17 mouse cellular contexts compared by ENCODE assay signal in the genomic region with DNA sequence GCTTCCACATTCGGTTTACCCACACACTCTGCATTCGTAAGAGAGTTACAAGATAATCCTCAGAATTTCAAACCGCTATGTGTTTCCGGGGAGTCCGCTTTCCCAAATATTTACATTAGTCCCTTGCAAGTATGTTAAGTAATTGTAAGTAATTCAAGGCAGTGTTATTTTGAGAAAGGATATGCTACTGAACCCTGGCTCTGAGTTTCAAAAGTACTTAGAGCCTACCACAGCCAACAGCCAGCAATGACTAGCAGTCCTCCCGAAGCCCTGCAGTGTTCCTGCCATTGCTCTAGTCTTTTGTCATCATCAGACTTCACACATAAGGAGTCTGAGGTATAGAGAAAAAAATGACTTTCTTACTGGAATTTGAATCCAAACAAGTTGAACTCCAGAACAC.
A peak's percentile ranks its signal among the peaks of the same experiment; 100 is the strongest.
DNase-seq lines count a peak whose midpoint lies in the region; ATAC-seq and TF ChIP-seq lines count a peak whose summit lies in the region.
"Had no signal": no experiment of that assay in that cellular context is flagged by ENCODE, and none has a peak within 500 bp of the region (broad histone marks: within the 10 kb centered on the region; RNA-seq: fewer than 3 reads in every experiment).

No protein-coding gene starts in this region.

- 82% methylated on average over 6 of the region's 6 CpGs for WGBS in heart, embryonic 10.5 days
- WGBS in heart, adult 2 months: 67% methylated on average over 6 of the region's 6 CpGs
- WGBS in lung, embryonic 16.5 days: 16% methylated on average over 6 of the region's 6 CpGs
- 24% methylated on average over 6 of the region's 6 CpGs for WGBS in intestine, embryonic 15.5 days
- WGBS in stomach, embryonic 15.5 days: 34% methylated on average over 6 of the region's 6 CpGs

- peak; percentile 30 for DNase-seq in heart, embryonic 10.5 days (ENCODE audit: low spot score)
- no peak for DNase-seq in heart, adult 2 months
- no peak for DNase-seq in lung, postnatal 4 days
- DNase-seq in cerebellum, postnatal 10 days: no peak
- DNase-seq in adrenal gland, postnatal 36 days: no peak
- DNase-seq: adrenal gland, adult 2 months; adrenal gland, postnatal 25 days; cerebellum, adult 2 months; cerebellum, postnatal 25 days; gastrocnemius, postnatal 14 days had no signal

- H3K36me3 ChIP-seq in heart, embryonic 10.5 days: no peaks in the 10 kb centered on the region; the same call in 1 of the 2 replicates
- peaks cover 16% of the 10 kb centered on the region for H3K36me3 ChIP-seq in heart, adult 2 months (ENCODE audit: control insufficient read depth, insufficient read depth, low read length)
- H3K36me3 ChIP-seq in lung, embryonic 16.5 days (ENCODE audit: control insufficient read depth, insufficient read depth, low read length): 0 out of 2 replicates have a peak, but pooled peaks cover 2% of the 10 kb centered on the region
- H3K36me3 ChIP-seq in intestine, embryonic 15.5 days: no peaks in the 10 kb centered on the region
- H3K36me3 ChIP-seq in stomach, embryonic 15.5 days: no peaks in the 10 kb centered on the region
- H3K36me3 ChIP-seq: embryonic facial prominence, embryonic 12.5 days; forebrain, embryonic 15.5 days; hindbrain, embryonic 15.5 days had no signal

- H3K4me3 ChIP-seq in heart, embryonic 10.5 days: no peak overlapping the region
- no peak overlapping the region for H3K4me3 ChIP-seq in heart, adult 2 months
- no peak overlapping the region for H3K4me3 ChIP-seq in lung, embryonic 16.5 days (ENCODE audit: low read length)
- no peak overlapping the region for H3K4me3 ChIP-seq in intestine, embryonic 15.5 days (replicated peaks)
- H3K4me3 ChIP-seq in stomach, embryonic 15.5 days (replicated peaks): no peak overlapping the region
- H3K4me3 ChIP-seq: embryonic facial prominence, embryonic 12.5 days; forebrain, embryonic 15.5 days; hindbrain, embryonic 15.5 days had no signal

- H3K9me3 ChIP-seq in heart, embryonic 10.5 days: no peaks in the 10 kb centered on the region
- H3K9me3 ChIP-seq in lung, embryonic 16.5 days (ENCODE audit: control insufficient read depth, low read length): no peaks in the 10 kb centered on the region
- H3K9me3 ChIP-seq in intestine, embryonic 15.5 days: no peaks in the 10 kb centered on the region
- H3K9me3 ChIP-seq in stomach, embryonic 15.5 days: no peaks in the 10 kb centered on the region
- H3K9me3 ChIP-seq: embryonic facial prominence, embryonic 12.5 days; forebrain, embryonic 15.5 days; hindbrain, embryonic 15.5 days had no signal

- H3K79me2 ChIP-seq in heart, adult 2 months (replicated peaks; ENCODE audit: control insufficient read depth, insufficient read depth, low read length): peaks cover 5% of the 10 kb centered on the region

- TF ChIP-seq EP300 in heart, adult 2 months (IDR thresholded peaks at IDR 0.05; ENCODE audit: insufficient read depth, low read depth, low read length): no peak

- 0 out of 2 replicates have a peak overlapping the region, but pooled peaks have one; percentile 17 for H3K4me2 ChIP-seq in lung, embryonic 16.5 days (ENCODE audit: low read depth, low read length)
- no peak overlapping the region for H3K4me2 ChIP-seq in intestine, embryonic 15.5 days (replicated peaks)
- H3K4me2 ChIP-seq in stomach, embryonic 15.5 days: no peak overlapping the region
- H3K4me2 ChIP-seq: embryonic facial prominence, embryonic 12.5 days; forebrain, embryonic 15.5 days; hindbrain, embryonic 15.5 days had no signal

- no peak for TF ChIP-seq CTCF in heart, adult 2 months (IDR thresholded peaks at IDR 0.05)

- ATAC-seq in lung, embryonic 16.5 days (ENCODE audit: low read depth): peak; percentile 75
- peak; percentile 59 for ATAC-seq in intestine, embryonic 15.5 days
- ATAC-seq in stomach, embryonic 15.5 days (ENCODE audit: insufficient read depth, low FRiP score, low read depth): no peak
- ATAC-seq: forebrain, embryonic 15.5 days; Patski had no signal

- H3K27me3 ChIP-seq in heart, embryonic 10.5 days (ENCODE audit: insufficient read depth, poor library complexity, severe bottlenecking): no peaks in the 10 kb centered on the region
- no peaks in the 10 kb centered on the region for H3K27me3 ChIP-seq in heart, adult 2 months (ENCODE audit: control insufficient read depth, insufficient read depth, low read length)
- H3K27me3 ChIP-seq in lung, embryonic 16.5 days (ENCODE audit: control insufficient read depth, insufficient read depth, low read depth, low read length): no peaks in the 10 kb centered on the region
- H3K27me3 ChIP-seq in intestine, embryonic 15.5 days (replicated peaks): no peaks in the 10 kb centered on the region
- H3K27me3 ChIP-seq in stomach, embryonic 15.5 days (replicated peaks): no peaks in the 10 kb centered on the region
- H3K27me3 ChIP-seq: embryonic facial prominence, embryonic 12.5 days; forebrain, embryonic 15.5 days; hindbrain, embryonic 15.5 days; Patski had no signal

- H3K9ac ChIP-seq in heart, adult 2 months (ENCODE audit: low read depth, low read length): no peak overlapping the region
- no peak overlapping the region for H3K9ac ChIP-seq in lung, embryonic 16.5 days (ENCODE audit: low read length)
- no peak overlapping the region for H3K9ac ChIP-seq in intestine, embryonic 15.5 days
- no peak overlapping the region for H3K9ac ChIP-seq in stomach, embryonic 15.5 days
- H3K9ac ChIP-seq: embryonic facial prominence, embryonic 12.5 days; forebrain, embryonic 15.5 days; hindbrain, embryonic 15.5 days had no signal

- TF ChIP-seq POLR2A in heart, adult 2 months (IDR thresholded peaks at IDR 0.05; ENCODE audit: insufficient read depth, low read depth, low read length): no peak

- H3K27ac ChIP-seq in heart, embryonic 10.5 days: no peak overlapping the region
- H3K27ac ChIP-seq in heart, adult 2 months: no peak overlapping the region
- peak overlapping the region; percentile 70 for H3K27ac ChIP-seq in lung, embryonic 16.5 days (ENCODE audit: low read length)
- H3K27ac ChIP-seq in intestine, embryonic 15.5 days: 0 out of 2 replicates have a peak overlapping the region, but pooled peaks have one; percentile 1
- H3K27ac ChIP-seq in stomach, embryonic 15.5 days: peak overlapping the region; percentile 23; the same call in 1 of the 2 replicates
- H3K27ac ChIP-seq: embryonic facial prominence, embryonic 12.5 days; forebrain, embryonic 15.5 days; hindbrain, embryonic 15.5 days had no signal

- H3K4me1 ChIP-seq in heart, embryonic 10.5 days: peaks cover 31% of the 10 kb centered on the region
- peaks cover 10% of the 10 kb centered on the region for H3K4me1 ChIP-seq in heart, adult 2 months (ENCODE audit: control insufficient read depth, insufficient read depth, low read length)
- H3K4me1 ChIP-seq in lung, embryonic 16.5 days (replicated peaks; ENCODE audit: control insufficient read depth, insufficient read depth, low read length): peaks cover 13% of the 10 kb centered on the region
- H3K4me1 ChIP-seq in intestine, embryonic 15.5 days (replicated peaks): 0 out of 2 replicates have a peak, but pooled peaks cover 3% of the 10 kb centered on the region
- H3K4me1 ChIP-seq in stomach, embryonic 15.5 days: no peaks in the 10 kb centered on the region; the same call in 1 of the 2 replicates
- H3K4me1 ChIP-seq: embryonic facial prominence, embryonic 12.5 days; forebrain, embryonic 15.5 days; hindbrain, embryonic 15.5 days had no signal

- intact Hi-C loops in heart, adult 2 months (cut with DNase I): no loop called here

Comparison
In these comparisons a context has a peak if more than half of its experiments do, and no peak if none do; other contexts are left out.
1. H3K27ac ChIP-seq: peak in lung, embryonic 16.5 days (single experiment), intestine, embryonic 15.5 days (single experiment) and stomach, embryonic 15.5 days (single experiment); none in heart, embryonic 10.5 days (single experiment) and heart, adult 2 months (single experiment).